Mouse (Mus musculus): ENCODE data around the gene Slc25a10. TPM values are rescaled to one million over a fixed set of nuclear protein-coding genes. Genes with fewer than 3 reads are reported as not detected.

The Slc25a10 gene
- total RNA-seq, 1 experiment from 2014 or later = 151 TPM

DNA sequence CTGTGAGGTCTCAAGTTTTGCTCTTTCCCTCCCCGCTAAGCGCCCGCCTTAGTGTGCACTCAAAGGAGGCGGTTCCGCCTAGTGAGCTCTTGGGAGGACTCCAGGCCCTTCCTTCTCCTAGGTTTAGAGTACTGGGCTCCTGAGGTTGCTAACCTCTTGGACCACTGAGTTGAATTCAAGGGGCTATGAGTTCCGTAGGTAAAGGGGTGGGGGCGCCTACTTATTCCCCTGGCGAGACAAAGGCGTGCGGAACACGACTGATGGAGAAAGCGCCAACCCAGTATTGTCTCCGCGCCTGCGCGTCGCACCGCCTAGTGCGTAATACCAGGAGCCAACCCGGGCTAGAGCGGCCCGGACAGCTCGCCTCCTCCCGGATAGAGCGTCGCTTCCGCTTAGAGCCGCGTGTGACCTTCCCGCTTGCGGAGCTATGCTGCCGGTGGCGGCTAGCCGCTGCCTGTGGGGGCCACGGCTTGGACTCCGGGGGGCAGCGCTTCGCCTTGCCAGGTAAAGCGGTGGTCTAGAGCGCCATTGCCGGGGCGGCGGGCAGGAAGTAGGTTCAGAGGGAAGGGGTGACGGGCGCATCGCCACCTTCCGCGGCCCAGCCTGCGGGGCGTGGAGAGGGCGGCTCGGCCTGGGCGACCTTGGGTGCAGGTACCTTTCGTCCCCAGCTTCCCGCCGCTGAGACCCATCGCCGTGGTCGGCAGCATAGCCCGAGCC lies 7.2 kb upstream of the Slc25a10 start, which contains the start of gene Mrpl12:
Gene Mrpl12, plus strand, starts transcription at position 349 of the 717 bp plus-strand sequence.
- peak; percentile 89 for DNase-seq

DNA sequence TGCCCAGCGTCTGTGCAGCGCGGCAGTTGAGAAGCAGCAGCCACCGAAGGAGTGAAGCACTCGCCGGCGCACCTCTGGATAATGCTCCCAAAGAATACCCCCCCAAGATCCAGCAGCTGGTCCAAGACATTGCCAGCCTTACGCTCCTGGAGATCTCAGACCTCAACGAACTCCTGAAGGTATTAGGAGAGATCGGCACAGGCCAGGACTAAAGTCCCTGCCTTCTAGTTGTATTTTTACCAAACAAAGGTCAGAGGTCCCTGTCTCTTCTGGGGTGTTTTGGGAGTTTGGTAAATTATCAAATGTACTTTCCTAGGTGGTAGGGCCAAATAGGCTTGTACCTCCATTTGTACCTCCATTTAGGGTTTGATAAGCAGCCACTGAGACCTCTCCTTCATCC lies 6.4 kb upstream of the Slc25a10 start:
- DNase-seq = no peak

DNA sequence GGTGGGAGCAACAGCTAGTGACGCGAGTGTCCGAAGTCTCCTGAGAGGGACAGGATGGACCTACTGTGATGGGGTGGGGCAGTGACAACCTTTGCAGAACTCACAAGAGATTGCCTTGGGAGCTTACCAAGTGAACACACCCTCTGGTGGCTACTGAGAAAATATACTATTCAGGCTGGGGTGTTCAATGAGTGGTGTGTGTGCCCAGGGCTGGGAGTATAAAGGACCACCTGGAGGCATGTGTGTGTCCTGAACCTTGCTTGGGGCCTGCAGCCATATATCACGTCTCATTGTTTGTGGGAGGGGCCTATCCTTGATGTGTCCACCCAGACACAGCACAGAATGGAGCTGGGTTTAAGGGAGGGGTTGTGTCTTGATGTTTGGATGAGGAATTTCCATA lies 3.1 kb upstream of the Slc25a10 start:
- no peak for DNase-seq

DNA sequence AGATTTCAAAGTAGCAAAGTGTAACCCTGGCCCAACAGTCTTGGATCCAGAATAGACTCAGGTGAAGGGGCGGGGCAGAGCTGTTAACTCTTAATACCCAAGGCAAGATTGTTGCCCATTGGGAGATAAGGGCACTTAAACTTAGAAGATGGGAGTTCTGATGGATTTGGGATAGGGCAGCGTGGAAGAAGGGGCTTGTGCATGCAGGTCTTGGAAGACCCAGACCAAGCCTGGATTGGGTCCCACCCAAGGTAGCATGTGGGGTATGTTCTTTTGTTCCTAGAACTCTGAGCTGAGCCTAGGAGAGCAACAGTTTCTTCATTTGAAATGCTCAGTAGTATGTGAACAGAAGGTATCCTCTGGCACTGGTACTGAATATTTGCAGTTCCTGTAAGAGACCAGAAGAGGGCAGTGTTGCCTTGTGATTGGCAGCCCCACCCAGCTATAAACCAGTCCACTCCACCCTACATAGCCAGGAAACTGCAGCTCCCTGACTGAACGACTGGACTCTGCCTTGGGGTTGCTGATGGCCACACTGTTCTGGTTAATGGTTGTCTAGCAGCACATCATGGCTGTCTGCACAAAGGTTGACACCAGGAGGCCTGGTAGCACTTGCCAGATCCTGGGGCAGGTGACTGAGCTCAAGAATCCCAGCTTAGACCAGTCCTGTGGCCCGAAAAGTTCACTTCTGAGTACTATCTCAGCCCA lies 2.4 kb upstream of the Slc25a10 start:
- peak; percentile 51 for DNase-seq

DNA sequence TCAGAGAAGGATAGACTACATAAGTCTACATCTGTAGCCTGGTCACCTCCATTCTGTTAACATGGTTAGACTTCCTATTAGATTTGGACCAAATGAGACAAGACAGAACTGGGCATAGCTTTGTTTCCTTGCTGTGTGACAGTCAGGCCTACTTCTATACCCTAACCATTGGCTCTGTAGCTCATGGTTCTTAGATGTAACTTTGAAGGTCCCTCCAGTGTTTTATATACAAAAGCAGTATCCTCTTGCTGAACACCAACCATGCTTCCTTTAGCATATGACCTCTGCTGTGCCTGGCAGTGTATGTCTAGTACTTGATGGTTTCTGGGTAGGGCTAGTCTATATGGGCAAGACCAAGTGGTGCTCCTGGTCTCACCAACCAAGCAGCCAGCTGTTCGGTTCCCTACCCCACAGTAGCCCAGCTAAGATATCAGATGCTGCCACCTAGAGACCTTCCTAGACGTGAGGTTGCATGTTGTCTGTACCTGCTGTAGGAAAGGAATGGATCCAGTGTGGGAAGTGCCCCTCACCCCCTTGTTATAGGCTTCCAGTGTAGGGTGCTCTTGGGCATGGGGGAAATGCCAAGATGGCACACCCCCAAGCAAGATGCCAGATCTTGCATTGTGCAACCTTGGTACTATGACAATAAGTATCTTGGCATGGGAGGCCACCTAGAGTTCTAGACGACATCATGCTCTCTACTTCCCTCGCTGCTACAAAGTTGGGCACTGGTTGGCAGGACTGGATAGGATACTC lies 1.2 kb upstream of the Slc25a10 start:
- DNase-seq = no peak

DNA sequence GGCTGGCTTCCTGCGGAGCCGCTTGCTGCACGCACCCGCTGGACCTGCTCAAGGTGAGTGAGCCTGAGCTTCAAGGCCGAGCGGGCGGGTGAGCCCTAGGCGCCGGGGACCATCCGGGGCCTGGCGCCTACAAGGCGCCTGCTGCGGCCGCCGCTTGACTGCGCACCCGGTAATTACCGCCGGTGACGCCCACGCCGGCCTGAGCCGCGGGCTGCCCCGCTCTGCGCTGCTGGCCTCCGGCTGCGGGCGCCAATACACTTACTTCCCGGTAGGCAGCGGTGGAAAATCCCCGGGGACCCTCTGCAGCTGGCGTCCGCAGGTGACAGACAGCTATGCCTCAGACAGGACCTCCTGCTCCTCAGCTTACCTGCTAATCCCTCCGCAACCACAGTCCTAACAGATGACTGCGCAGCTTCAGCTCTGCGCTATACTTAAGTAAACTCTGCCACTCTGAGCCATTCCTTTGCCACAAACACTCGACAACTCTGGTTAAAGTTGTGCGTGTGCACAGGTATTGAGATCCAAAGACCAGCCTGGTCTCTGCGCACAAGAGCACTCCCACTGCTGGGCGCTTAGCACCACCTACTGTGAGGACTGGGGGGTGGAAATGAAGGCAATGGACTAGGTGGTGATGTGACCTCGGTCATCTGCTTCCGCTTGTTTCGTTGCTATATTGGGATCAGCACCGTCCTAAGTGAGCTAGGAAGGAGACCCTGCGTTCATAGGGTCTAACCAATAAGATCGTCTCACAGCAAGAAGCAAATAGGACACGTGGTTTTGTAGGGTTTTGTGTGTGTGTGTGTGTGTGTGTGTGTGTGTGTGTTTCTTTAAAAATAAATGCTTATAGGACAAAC lies 611 bp downstream of the Slc25a10 start:
- DNase-seq = peak; percentile 43

DNA sequence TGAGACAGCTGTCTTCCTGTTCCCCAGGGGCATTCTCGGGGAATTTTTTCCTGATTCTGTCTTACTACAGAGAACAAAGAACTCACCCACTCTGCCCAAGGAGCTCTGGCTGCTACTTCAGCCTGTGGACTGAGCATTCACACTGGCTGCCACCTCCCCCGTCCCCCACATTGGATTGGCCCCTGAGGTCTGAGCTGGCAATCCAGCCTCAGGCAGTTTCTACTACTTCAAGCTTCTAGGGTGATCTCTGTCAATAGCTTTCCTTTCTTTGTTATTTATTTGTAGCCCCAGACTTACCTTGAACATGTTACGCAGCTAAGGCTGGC lies 1.2 kb downstream of the Slc25a10 start:
- no peak for DNase-seq

DNA sequence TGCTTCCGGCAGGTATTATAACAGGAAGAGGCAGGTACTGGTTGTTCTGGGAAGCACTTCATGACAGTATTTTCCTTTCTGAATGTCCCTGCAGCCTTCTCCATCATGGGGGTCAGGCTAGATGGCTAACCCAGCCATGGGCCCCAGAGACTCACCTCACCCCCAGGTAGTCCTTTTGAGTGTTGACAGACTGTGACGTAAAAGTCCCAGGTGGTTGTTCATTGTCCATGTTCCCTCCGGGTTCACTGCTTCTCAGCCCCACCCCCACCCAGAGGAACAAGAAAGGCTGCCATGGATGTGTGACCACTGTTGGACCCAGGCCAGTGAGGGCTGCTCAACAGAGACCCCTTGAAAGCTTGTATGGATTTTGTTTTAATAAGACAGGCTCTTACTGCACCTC lies 1.7 kb downstream of the Slc25a10 start:
- DNase-seq = no peak

DNA sequence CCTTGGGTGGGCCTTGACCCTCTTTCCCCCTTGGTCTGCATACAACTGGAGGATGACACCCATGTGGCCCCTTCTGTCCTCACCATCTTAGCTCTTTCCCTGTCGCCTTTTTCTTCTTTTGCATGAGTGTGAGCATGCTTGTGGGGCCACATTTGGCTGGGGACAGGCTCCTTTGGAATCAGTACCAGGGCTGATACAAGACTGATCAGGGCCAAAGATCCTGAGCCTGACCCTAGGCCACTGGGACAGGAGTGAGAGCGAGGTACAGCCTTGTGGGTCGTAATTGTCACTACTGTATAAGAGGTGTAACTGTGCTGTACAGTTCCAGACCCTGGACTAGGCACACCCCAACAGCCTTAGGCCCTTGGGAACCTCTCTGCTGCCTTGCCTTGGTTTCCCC lies 2.3 kb downstream of the Slc25a10 start:
- no peak for DNase-seq

DNA sequence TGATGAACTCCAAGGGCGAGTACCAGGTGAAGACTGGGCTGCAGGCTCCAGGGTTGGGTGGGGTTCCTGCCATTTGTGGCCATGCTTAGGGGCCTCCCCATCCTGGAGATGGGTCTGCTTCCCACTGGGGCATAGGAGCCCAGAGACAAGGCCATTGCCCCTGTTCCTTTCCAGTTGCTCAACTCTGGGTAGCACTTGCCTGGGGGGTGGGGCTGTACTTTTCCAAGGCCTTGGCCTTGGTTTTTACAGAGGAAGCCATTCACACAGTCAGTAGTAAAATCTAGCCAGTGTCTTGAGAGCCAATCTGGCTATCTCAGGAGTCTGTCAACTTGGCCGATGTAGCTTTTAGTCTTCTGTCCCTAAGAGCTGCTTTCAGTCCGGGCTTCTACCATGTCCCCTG lies 5.8 kb downstream of the Slc25a10 start:
- DNase-seq = peak; percentile 80

DNA sequence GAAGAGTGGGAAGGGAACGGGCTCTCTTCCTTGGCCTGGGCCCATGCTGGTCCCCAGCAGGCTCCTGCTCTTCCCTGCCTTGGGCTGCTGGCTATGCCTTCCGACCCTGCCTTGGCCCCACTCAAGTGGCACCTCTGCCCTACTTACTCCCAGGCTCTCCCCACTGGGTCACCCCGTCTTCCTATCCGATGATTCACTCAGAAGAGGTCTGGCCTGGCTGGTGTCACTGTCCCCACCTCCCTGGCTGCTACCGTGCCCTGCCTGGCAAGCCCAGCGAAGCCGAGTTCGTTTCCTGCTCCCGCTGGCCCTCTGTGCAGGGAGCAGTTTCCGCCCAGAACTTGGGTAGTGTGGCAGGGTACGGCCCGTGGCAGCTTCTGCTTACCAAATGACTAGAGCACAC lies 6.6 kb downstream of the Slc25a10 start:
- peak; percentile 62 for DNase-seq

DNA sequence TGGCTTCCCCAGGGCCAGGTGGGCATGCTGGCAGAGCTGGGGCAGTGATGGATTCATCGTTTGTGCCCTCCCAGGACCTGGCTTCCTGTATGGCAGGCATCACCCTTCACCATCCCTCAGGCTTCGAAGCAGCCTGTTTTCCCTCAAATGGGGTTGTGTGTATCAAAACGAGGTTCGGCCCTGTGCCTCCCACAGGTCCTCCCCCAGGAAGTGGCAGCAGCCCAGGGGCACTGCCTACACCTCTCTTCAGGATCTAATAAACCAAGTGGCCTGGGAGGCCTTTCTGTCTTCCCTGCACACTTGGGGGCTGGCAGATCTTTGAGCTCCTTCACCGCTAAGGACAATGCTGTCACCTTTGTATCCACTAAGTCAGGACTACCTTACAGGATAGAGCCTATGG lies 7.3 kb downstream of the Slc25a10 start:
- no peak for DNase-seq

DNA sequence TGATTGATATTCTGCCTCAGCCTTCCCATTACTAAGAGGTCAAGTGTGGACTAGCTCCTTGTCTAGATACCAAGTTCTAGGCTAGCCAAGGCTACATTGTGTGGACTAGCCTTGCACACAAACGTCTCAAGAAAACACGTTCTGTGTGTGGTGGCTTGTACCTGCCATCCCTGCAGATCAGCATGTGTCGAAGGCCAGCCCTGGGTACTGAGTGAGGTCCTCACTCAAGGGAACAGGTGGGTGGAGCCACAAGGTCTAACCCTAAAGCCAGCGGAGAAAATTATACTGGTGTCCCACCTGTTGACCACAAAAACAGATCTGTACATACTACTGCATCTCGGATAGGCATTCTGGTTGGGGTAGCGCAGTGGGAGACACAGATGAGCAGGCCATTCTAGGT lies 8.3 kb downstream of the Slc25a10 start:
- no peak for DNase-seq

DNA sequence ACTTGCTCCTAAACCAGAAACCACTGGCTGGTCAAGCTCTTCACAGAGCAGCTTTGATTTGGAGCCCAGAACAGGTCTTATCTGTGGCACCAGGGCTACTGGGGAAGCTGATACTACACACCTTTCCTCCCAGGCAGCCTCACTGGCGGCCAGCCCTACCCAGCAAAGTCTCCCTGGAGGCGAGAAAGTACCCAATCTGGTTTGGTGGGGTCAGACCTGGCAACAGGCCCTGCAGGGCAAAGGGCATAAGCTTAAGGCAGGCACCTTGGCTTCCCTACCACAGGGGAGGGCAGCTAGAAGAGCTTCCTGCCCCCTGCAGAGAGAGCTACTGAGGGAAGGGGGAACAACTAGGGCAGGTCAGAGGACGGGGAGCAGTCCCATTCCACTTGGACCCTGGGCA lies 8.7 kb downstream of the Slc25a10 start:
- DNase-seq = no peak

DNA sequence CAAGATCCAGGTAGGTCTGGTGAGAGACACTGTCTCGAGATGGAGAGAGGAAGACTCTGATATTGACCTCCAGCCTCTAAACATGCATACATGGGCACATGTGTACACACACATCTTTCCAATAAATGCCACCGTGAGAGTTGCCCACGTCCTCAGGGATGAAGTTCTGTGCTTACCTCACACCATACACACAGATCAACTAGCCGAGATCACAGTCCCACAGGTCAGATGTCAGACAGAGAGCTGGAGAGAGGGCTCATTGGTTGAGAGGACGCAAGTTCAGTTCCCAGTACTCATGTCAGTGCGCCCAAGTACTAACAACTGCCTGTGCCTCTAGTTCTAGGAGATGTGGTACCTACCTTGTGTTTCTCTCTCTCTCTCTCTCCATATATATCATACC lies 9.4 kb downstream of the Slc25a10 start:
- DNase-seq = no peak

DNA sequence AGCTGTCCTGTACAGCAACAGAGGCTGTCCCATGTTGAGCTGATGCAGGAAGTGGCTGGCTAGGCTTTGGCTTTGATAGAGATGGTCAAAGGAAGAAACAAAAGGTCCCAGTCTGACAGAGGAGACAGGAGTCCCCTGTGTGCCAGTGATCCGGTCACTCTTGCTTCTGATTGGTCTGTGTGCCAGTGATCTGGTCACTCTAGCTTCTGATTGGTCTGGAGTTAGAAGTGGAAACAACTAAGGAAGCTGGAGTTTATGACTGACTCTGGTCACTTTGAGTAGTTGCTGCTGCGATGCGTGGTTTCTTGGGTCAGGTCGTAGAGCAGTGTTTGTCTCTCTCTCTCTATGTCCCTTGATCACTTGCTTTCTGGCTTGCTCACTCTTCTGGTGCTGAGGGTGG lies 10.1 kb downstream of the Slc25a10 start:
- DNase-seq = no peak

DNA sequence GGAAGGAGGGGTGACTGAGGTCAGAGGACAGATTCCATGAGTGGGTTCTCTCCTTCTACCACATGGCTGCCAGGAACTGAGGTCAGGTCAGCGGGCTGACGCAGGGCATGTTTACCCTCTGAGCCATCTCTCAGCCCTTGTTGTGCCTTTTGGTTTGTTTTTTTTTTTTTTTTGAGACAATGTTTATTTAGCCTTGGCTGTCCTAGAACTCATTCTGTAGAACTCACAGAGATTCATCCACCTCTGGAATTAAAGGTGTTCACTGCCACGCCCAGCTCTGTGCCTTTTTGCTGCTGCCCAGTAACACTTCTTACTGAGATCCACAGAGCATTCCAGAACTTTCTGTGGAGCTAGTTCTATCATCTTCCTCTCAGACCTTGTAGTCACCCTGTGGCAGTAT lies 14.0 kb downstream of the Slc25a10 start:
- DNase-seq = no peak

DNA sequence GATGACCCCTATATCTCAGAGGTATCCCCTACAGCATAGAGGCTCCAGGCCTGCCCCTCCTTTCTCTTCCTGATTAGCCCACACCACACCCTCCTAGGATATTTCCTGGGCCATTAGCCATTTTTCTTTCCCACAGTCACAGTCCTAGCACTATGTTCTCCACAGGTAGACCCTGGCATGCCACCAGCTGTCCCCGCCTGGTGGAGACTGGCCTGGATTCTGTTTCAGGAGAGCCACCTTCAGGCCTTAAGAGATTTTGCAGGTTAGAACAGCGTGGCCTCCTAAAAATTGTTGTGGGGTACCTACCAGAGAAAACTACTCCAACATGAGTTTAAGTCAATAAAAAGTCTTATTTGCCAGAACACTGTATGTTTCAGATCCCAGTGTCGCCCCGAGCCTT lies 15.3 kb downstream of the Slc25a10 start:
- no peak for DNase-seq

DNA sequence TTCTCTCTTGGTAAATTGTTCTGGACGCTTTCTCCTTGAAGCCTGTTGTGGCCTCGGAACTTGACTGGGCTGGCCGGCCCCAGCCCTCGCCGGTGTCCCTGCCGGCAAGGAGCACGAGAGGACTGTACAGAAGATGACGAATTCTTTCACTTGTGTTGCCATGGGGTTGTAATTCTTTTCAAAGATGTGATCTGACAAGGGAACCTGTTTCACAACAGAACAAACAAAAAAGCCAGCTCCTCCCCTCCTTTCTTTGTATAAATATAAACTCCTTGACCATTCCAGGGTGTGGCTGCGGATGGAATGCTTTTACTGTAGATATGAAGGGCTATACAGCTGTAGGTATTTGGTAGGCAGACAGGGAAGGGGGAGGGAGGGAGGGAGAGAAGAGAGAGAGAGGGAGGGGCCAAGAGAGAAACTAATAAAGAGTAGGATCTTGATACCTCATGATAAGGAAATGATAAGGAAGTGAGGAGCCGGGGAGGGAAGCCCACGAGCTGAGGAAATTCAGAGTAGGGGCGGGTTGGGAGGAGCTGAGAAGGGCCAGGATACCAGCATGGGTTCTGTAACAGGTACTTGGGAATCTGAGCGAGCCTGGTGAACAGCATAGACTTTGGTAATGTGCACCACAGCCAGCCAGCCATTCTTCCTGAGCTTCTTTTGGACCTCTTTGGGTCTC lies 16.1 kb downstream of the Slc25a10 start:
- DNase-seq = no peak

DNA sequence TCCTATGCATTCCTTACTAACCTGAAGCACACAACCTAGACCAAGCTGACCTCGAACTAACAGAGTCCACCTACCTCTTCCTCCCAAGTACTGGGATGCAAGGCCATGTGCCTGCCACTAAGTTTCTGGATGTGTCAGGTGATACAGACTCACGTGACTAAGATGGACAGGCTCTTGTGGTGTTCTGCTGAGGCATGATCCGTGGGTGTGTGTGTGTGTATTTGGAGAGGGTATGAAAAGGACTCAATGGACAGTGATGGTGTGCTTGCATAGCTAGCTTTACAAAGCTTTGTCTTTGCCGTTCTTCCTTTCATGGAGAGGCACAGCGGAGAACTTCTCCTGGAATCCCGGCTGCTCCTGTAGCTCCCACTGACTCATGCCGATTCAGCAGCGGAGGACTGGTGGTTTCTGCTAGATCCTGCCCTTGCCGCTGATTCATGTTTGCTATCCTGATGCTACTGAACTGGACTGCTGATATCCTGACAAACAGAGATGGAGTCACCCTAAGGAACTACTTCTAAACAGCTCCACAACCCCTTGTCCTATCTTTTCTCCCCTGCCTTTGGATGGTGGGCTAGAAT lies 16.7 kb downstream of the Slc25a10 start:
- DNase-seq = no peak

DNA sequence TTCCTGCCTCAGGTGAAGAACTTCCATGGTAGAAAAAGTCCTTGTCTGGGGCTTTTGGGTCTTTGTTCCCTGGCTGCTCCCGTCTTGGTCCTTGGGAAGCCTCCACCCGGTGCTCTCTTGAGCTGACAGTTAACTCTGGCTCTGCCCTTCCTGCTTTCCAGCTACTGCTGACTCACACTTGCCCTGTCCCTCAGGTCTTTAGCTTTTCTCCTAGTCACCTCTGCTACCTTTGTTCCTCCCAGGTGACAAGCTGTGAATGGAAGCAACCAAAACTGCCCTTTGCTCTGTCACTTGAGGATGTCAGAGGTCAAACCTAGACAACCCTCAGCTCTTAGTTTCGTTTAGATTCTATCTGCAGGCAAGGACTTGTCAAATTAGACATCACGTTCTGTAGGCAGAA lies 18.3 kb downstream of the Slc25a10 start:
- no peak for DNase-seq
